Mouse (Mus musculus) midbrain, postnatal 0 days (tissue): ENCODE data around the gene Colq. TPM values are rescaled to one million over a fixed set of nuclear protein-coding genes. Genes with fewer than 3 reads are reported as not detected.
A peak's percentile ranks its signal among the peaks of the same experiment; 100 is the strongest.

Experiments used
- ATAC-seq: fragments of 200-750 bp; cut with Nextera tagmentation; 2 replicates; pipeline ENCODE4 v1.8.0; 2017; ENCODE audit warnings: moderate number of reproducible peaks, mild to moderate bottlenecking, moderate TSS enrichment, moderate library complexity; ENCODE audit not compliant: low FRiP score
- DNase-seq: peaks from one replicate; pipeline ENCODE4 v3.0.0-alpha.2; 2015; ENCODE audit warnings: low spot score
- H3K27ac ChIP-seq: fragments of 300-500 bp; sonication (generic); 2 replicates; pipeline ENCODE4 v1.5.1; 2014; ENCODE audit warnings: low read depth, mild to moderate bottlenecking, low read length, mixed read lengths
- H3K27me3 ChIP-seq: fragments of 300-500 bp; sonication (generic); 2 replicates; pipeline ENCODE4 v1.6.1; 2014; ENCODE audit warnings: low read length, control low read depth, mixed read lengths; ENCODE audit not compliant: insufficient read depth
- H3K36me3 ChIP-seq: fragments of 300-500 bp; sonication (generic); 2 replicates; pipeline ENCODE4 v1.6.1; 2014; ENCODE audit warnings: low read length, control low read depth, mixed read lengths; ENCODE audit not compliant: insufficient read depth
- H3K4me1 ChIP-seq: fragments of 300-500 bp; sonication (generic); 2 replicates; pipeline ENCODE4 v1.6.1; 2014; ENCODE audit warnings: mild to moderate bottlenecking, control low read depth, antibody characterized with exemption, low read length, mixed read lengths; ENCODE audit not compliant: insufficient read depth
- H3K4me2 ChIP-seq: fragments of 300-500 bp; sonication (generic); 2 replicates; pipeline ENCODE4 v1.6.1; 2014; ENCODE audit warnings: low read depth, mild to moderate bottlenecking, low read length, mixed read lengths; ENCODE audit not compliant: poor library complexity, severe bottlenecking
- H3K4me3 ChIP-seq: fragments of 300-500 bp; sonication (generic); 2 replicates; pipeline ENCODE4 v1.5.1; 2014; ENCODE audit warnings: low read depth, mild to moderate bottlenecking, low read length, moderate library complexity
- H3K9ac ChIP-seq: fragments of 300-500 bp; sonication (generic); replicated peaks from 2 replicates; pipeline ENCODE4 v1.6.1; 2014; ENCODE audit warnings: mild to moderate bottlenecking, low read length, moderate library complexity, mixed read lengths; ENCODE audit not compliant: poor library complexity, severe bottlenecking
- H3K9me3 ChIP-seq: fragments of 300-500 bp; sonication (generic); 2 replicates; pipeline ENCODE4 v1.6.1; 2016; ENCODE audit warnings: low read length, control low read depth
- CTCF ChIP-seq: IDR thresholded peaks from 2 replicates; pipeline ENCODE4 v1.5.1; 2016; ENCODE audit warnings: antibody characterized with exemption, mild to moderate bottlenecking
- WGBS: fragments of 180-500 bp; shearing (Covaris S2); extraction: QIAGEN DNeasy Blood & Tissue Kit; methylation state at CpG from one replicate; pipeline ENCODE4 v1.1.7; 2014; 5-methylcytosine and 5-hydroxymethylcytosine counted together
- polyA plus RNA-seq: library from polyadenylated mRNA; unstranded; fragments of >200 nt; fragmentation: Nextera tagmentation; extraction: Ambion mirVana; gene quantifications from 2 replicates; pipeline ENCODE4 v1.2.1, GENCODE M21; 2015
- total RNA-seq: library from RNA; depleted of rRNA; stranded (reverse); fragments of >200 nt; gene quantifications from 2 replicates; pipeline ENCODE4 v1.2.3, GENCODE M21; 2014

Colq gene
- total and polyA plus RNA-seq, 2 experiments from 2014 or later = 0.06 TPM; not detected in 1

GRCm38 (mm10) chr14:31509911-31510310, 81.2 kb downstream of the Colq start:
- ATAC-seq (no peak), DNase-seq (peak; percentile 42)
- no peak for TF ChIP-seq CTCF
- H3K36me3 ChIP-seq = peaks cover 40% of the 10 kb centered on the region
- no peak overlapping the region for H3K27ac ChIP-seq
- H3K27me3 ChIP-seq = no peaks in the 10 kb centered on the region
- H3K9ac ChIP-seq = no peak overlapping the region
- no peak overlapping the region for H3K4me2 ChIP-seq
- no peak overlapping the region for H3K4me3 ChIP-seq
- no peaks in the 10 kb centered on the region for H3K4me1 ChIP-seq
- H3K9me3 ChIP-seq = 0 out of 2 replicates have a peak, but pooled peaks cover 3% of the 10 kb centered on the region
- 96% methylated on average over 2 of the region's 2 CpGs for WGBS

DNA sequence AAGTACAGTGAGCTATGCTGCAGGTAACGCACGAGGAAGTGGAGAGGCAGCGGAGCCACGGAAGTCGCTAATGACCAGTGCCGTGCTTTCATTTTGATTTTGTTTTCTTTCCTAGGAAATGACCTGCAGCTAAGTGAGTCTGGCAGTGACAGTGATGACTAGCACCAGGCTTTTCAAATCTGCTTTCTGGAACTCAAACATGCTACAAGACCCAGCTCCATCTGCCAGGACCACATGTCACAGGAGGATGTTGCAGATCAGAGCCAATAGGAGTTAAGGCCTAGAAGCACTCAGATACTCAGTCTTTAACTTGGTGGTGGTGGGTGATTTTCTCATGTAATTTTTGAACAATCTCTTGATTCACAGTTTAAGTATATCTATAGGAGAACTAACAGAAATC, 84.7 kb downstream of the Colq start:
- ATAC-seq (no peak), DNase-seq (no peak)
- Histone ChIP-seq H3K9ac (no peak overlapping the region), H3K27me3 (no peaks in the 10 kb centered on the region), H3K36me3 (peaks cover 73% of the 10 kb centered on the region), H3K4me3 (no peak overlapping the region), H3K4me2 (no peak overlapping the region), H3K4me1 (no peaks in the 10 kb centered on the region), H3K9me3 (no peaks in the 10 kb centered on the region), H3K27ac (no peak overlapping the region)
- WGBS = 95% methylated on average over 6 of the region's 6 CpGs
- TF ChIP-seq CTCF = no peak

GRCm38 (mm10) chr14:31503406-31503805, 87.7 kb downstream of the Colq start:
- Histone ChIP-seq H3K9me3 (no peaks in the 10 kb centered on the region), H3K36me3 (peaks cover 71% of the 10 kb centered on the region), H3K4me2 (no peak overlapping the region), H3K27ac (no peak overlapping the region), H3K9ac (no peak overlapping the region), H3K27me3 (no peaks in the 10 kb centered on the region), H3K4me1 (no peaks in the 10 kb centered on the region), H3K4me3 (no peak overlapping the region)
- TF ChIP-seq CTCF = no peak
- DNase-seq (no peak), ATAC-seq (no peak)
- 92% methylated on average over 13 of the region's 13 CpGs for WGBS

DNA sequence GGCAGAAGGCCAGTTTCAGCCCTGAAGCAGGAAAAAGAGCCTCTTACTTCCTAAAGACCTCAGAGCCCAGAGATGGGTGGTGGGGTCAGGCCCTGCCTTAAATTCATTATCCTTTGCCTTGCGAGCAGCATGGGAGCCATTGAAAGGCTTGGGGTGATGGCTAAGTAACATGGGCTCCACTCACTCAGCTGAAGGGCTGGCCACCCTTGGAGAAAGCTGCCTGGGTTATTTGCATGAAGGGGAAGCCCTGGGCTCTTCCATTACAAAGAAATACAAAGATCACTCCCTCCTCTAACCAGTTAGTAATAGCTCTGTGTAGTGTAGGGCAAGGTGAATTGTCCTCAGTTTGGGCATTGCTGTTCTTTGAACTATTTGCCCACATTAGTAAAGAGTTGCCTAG, 91.6 kb downstream of the Colq start:
- no peak overlapping the region for H3K4me2 ChIP-seq
- H3K9me3 ChIP-seq = no peaks in the 10 kb centered on the region
- 88% methylated on average over 1 of the region's 1 CpGs for WGBS
- TF ChIP-seq CTCF = no peak
- no peaks in the 10 kb centered on the region for H3K27me3 ChIP-seq
- DNase-seq (no peak), ATAC-seq (no peak)
- no peak overlapping the region for H3K27ac ChIP-seq
- peaks cover 43% of the 10 kb centered on the region for H3K36me3 ChIP-seq
- H3K9ac ChIP-seq = no peak overlapping the region
- 0 out of 2 replicates have a peak, but pooled peaks cover 4% of the 10 kb centered on the region for H3K4me1 ChIP-seq
- H3K4me3 ChIP-seq = no peak overlapping the region

DNA sequence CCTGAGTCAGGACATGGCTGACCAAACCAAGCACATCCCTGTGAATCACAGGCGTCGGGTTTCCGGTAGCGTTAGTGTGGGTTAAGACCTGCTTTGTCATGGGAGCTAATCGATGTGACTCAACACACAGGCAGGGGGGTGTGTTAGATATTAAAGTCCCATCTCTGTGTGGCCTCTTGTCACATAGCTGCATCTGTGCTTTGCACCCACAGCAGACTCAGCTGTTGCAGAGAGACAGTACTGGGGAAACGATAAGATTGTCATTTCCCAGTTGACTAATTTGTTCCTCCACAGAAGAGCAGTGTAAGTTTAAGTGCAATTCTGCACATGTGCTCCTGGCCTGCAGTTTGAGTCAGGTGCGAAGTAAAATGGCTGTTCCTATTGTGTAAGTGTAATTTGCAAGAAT, 94.9 kb downstream of the Colq start:
- Histone ChIP-seq H3K27me3 (no peaks in the 10 kb centered on the region), H3K9ac (0 out of 2 replicates have a peak overlapping the region, but pooled peaks have one; percentile 90), H3K4me3 (peak overlapping the region; percentile 89), H3K4me1 (peaks cover 9% of the 10 kb centered on the region; the same call in 1 of the 2 replicates), H3K27ac (no peak overlapping the region), H3K4me2 (peak overlapping the region; percentile 86), H3K36me3 (peaks cover 17% of the 10 kb centered on the region; the same call in 1 of the 2 replicates), H3K9me3 (no peaks in the 10 kb centered on the region)
- no peak for DNase-seq
- 49% methylated on average over 7 of the region's 7 CpGs for WGBS
- no peak for ATAC-seq
- no peak for TF ChIP-seq CTCF

- H3K9me3 ChIP-seq = no peaks in the 10 kb centered on the region
- peak overlapping the region; percentile 89 for H3K4me3 ChIP-seq
- ATAC-seq (no peak), DNase-seq (no peak)
- H3K9ac ChIP-seq = peak overlapping the region; percentile 90
- peak overlapping the region; percentile 86 for H3K4me2 ChIP-seq
- 5% methylated on average over 8 of the region's 8 CpGs for WGBS
- peaks cover 9% of the 10 kb centered on the region; the same call in 1 of the 2 replicates for H3K4me1 ChIP-seq
- peaks cover 14% of the 10 kb centered on the region; the same call in 1 of the 2 replicates for H3K36me3 ChIP-seq
- no peaks in the 10 kb centered on the region for H3K27me3 ChIP-seq
- H3K27ac ChIP-seq = peak overlapping the region; percentile 78
- TF ChIP-seq CTCF = no peak
These were observed 95.6 kb downstream of the Colq start for GRCm38 (mm10) chr14:31495538-31495937.
